Mouse (Mus musculus) 416B (cell line): ENCODE results near the gene Vps9d1.
A peak's percentile ranks its signal among the peaks of the same experiment; 100 is the strongest.
"Not testable (repeated sequence)": the region's sequence is repeated elsewhere in the genome, so short reads cannot be mapped to it uniquely, and the experiment has no call there.

Source experiments
- DNase-seq: peaks from one replicate; pipeline ENCODE4 v3.0.0; 2011; ENCODE audit warnings: low read depth

The Vps9d1 gene

DNA sequence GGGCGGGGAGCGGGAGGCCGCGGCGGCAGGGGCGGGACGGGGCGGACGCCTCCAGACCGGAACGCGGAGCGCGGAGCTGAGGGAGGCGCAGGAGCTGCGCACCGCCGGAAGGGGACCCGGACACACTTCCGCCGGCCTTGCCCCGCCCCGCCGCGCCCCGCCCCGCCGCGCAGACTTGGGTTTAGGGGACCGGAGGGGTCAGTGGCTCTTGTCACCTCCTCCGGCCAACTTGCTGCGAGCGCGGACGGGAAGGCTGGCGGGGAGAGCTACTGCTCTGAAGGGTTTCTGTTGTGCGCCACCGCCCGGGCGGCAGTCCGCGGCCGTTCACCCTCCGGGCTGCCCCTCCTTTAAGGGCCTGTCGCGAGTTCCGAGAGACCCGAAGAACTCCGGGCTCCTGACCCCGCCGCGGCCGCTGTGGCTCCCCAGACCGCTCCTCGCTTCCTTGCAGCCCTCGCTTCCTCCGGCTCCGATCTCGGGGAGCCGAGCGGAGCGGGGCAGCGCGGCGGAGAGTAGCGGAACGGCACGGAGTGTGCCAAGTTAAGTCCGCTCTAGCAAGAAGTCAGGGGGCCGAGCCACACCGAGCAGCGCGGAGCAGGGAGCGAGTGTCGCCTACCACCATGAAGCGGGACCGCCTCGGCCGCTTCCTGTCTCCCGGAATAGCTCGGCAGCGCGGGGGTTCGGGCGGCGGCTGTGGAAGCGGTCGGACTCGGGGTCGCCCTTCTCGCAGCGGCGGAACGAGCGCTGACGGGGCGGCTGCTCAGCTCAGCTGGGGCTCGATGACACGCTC is at the start of gene Vps9d1, which contains the start of gene Zfp276:
Gene Vps9d1, minus strand, starts transcription at position 250 of the 787 bp plus-strand sequence.
Gene Zfp276, plus strand, starts transcription at position 97 of the 787 bp plus-strand sequence.
- DNase-seq: peak; percentile 86

DNA sequence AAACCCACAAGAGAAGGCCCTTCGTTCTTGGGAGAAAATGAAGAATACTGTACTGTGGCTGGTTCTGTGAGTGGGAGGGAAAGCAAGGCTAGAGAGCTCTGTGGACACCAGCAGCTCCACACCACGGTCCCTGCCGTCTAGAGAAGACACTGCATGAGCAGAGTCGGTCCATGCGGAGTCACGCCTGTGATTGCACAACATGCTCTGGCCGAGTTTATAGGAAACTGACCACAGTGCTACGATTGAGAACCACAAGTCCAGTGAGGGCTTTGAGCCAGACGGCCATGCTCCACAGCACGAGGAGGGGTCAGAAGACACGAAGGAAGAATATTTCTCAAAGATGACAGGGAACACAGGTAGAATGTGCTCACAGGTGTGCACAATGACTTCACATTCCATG is 44.2 kb upstream of the Vps9d1 start:
- peak; percentile 84 for DNase-seq

DNA sequence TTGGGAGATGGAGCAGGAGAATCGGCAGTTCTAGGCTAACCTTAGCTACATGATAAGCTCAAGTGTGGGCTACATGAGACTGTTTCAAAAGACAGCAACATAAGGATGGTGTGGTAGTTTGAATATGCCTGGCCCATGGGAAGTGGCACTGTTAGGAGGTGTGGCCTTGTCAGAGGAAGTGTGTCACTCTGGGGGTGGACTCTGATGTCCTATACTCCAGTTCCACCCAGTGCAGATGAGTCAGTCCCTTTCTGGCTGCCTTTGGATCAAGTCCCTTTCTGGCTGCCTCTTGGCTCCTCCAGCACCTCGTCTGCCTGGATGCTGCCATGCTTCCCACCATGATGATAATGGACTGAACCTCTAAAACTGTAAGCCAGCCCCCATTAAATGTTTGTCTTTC is 38.6 kb upstream of the Vps9d1 start:
- DNase-seq: peak; percentile 85

GRCm38 (mm10) chr8:123292281-123292680 is 38.1 kb upstream of the Vps9d1 start:
- DNase-seq: no peak

DNA sequence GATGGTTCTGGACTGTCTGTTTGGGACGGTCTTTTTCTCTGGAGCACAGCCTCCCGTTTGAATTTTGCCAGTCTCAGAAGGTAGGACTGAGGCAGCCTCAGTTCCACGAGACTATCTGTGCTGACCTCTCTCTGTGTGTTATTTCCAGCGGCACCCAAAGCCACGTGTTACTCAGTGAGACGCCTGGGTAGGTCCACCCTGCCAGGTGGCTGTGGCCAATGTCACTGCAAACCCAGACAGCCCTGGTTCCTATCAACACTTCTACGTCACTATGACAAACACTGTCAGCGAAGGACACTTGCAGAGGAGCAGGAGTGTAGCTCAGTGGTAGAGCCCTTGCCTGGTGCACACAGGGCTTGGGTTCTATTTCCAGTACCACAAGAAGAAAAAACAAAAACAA is 37.6 kb upstream of the Vps9d1 start:
- no peak for DNase-seq

DNA sequence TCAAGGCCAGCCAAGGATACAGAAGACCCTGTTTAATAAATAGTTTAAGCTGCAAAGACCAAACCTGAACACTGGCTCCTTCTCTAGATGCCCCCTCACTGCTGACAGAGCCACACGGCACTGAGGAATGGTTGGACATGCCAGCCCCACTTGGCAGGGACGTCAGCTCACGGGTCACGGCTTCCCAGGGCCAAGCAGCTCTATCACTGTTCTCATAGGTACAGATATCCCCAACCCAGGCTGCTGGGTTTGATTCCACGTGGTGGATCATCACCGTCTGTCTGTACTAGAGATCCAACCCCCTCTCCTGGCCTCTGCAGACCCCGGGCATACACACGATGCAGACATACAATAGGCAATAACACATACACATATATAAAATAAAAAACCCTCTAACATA is 36.5 kb upstream of the Vps9d1 start:
- DNase-seq: no peak

GRCm38 (mm10) chr8:123290166-123290565 is 36.0 kb upstream of the Vps9d1 start:
- peak; percentile 65 for DNase-seq

DNA sequence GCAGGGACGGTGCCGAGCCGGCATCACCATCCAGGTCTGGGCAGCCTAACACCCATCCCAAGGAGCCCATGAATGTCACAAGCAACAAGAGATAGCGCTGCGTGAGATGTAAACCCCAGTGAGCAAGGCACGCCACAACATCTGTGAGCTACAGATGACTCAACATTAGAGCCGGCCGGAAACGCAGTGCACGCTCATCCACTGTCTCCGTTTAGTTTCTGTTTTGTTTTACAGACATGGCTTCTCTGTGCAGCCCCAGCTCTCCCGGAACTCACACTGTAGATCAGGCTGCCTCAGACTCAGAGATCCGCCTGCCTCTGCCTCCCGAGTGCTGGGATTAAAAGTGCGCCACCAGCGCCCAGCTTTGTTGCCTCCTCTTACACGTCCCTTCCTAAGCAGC is 33.2 kb upstream of the Vps9d1 start:
- DNase-seq: peak; percentile 43

DNA sequence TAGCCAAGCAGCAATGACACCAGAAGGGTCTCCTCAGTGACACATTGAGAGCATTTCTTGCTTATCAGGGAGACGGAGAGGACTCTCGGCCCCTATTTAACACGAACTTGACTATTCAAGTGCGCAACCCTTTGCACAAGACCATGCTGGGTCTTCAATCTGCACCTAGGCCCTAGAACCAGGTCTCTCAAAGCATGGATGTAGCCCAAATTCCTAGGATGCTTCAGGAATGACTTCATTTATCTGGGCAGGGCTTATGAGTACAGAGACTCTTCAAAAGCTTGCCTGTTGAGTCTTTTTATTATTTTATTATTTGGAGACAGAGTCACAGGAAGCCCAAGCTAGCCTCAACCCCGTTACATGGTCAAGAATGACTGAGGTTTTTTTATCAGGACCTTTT is 30.3 kb upstream of the Vps9d1 start:
- no peak for DNase-seq

GRCm38 (mm10) chr8:123283991-123284390 is 29.8 kb upstream of the Vps9d1 start:
- no peak for DNase-seq

DNA sequence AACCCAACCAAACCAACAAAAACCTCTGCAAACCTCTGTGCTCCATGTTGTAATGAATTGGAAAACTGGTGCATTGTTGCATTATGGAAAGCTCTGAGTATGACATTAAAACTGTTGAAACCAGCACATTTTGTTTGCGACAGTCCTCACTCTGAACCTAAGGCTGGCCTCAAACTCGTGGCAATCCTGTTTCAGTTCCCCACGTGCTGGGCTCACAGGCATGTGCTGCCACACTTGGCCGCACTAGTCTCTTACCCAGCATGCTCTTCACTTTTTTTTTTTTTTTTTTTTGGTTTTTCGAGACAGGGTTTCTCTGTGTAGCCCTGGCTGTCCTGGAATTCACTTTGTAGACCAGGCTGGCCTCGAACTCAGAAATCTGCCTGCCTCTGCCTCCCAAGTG is 28.8 kb upstream of the Vps9d1 start:
- DNase-seq: not testable (repeated sequence)

DNA sequence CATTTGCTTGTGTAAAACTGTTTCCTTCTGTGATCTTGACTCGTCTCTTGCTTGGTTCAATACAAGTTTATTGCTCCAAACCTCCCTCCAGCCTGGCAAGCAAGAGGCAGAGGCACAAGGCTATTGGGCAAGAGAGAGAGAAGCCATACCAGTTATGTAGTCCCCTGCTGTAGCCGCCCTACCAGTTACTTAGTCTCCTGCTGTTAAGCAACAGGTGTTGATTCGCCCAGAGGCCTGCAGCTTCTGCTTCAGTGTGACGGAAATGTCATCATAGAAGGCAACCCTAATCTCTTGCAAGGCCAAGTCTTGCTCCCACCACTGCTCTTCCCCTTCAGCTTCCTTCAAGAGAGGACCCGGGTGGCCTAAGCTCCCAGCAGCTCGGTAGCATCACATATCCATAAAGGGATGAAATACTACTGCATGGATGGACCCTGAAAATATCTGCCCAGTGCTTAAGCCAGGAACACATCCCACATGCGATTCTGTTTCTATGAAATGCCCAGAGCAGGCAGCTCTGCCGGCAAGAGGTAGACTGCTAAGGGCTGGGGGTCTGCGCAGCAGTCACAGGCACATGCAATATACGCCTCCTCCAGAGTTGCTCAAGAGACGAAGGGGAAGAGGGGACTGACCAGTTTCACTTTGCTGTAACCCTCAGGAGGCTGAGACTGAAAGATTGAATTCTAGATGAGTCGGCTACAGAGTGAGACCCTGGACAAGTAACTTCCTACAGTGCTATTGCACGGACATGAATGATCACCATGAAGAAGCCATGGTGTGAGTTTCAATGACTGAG is 26.4 kb upstream of the Vps9d1 start:
- DNase-seq: peak; percentile 86

- peak; percentile 69 for DNase-seq
These were observed 25.7 kb upstream of the Vps9d1 start for GRCm38 (mm10) chr8:123279828-123280227.

- DNase-seq: no peak
These were observed 24.3 kb upstream of the Vps9d1 start for GRCm38 (mm10) chr8:123278445-123278844.

DNA sequence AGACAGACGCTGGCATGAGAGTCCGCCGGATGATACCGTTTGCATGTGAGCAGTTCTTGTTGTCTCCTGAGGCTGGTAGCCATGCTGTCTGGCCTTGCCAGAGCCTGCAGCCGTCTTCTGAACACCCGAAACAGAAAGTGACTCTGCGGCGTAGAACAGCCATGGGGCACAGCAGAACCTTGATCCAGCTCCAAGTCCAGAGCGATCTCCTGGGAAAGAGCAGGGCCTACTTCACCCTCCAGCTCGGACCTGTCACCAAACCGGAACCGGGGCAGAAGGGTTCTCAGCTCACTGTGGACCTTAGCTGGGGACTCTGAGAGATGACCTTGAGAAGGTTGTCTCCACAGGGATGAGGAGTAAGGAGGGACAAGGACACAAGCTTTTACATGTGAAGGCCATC is 20.9 kb upstream of the Vps9d1 start:
- no peak for DNase-seq

GRCm38 (mm10) chr8:123274447-123274846 is 20.3 kb upstream of the Vps9d1 start:
- no peak for DNase-seq

- no peak for DNase-seq
These were observed 17.8 kb upstream of the Vps9d1 start for GRCm38 (mm10) chr8:123271901-123272300.

GRCm38 (mm10) chr8:123271147-123271546 is 17.0 kb upstream of the Vps9d1 start:
- no peak for DNase-seq

- no peak for DNase-seq
These were observed 13.9 kb upstream of the Vps9d1 start for GRCm38 (mm10) chr8:123267926-123268656.

DNA sequence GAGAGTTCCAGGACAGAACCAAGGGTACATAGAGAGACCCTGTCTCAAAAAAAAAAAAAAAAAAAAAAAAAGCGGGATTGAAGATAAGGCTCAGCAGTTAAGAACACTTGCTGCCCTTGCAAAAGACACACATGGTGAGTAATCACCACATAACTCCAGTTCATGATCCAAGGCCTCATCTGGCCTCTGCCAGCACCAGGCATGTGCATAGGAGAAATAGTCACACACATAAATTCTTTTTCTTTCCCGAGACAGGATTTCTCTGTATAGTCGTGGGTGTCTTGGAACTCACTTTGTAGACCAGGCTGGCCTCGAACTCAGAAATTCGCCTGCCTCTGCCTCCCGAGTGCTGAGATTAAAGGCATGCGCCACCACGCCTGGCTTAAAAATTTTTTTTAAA is 3.4 kb upstream of the Vps9d1 start:
- not testable (repeated sequence) for DNase-seq

- DNase-seq: no peak
These were observed 3.0 kb upstream of the Vps9d1 start for GRCm38 (mm10) chr8:123257114-123257513.

GRCm38 (mm10) chr8:123255170-123255569 is 1.0 kb upstream of the Vps9d1 start:
- DNase-seq: peak; percentile 72
